Mouse (Mus musculus) limb, embryonic 14.5 days (tissue): ENCODE measurements around the gene Rpl18a. TPM values are rescaled to one million over a fixed set of nuclear protein-coding genes. Genes with fewer than 3 reads are reported as not detected.

Experiments
- ATAC-seq: fragments of 200-750 bp; cut with Nextera tagmentation; 2 replicates; pipeline ENCODE4 v1.8.0; 2017; ENCODE audit warnings: low read depth, moderate number of reproducible peaks, moderate TSS enrichment; ENCODE audit not compliant: low FRiP score
- DNase-seq: peaks from one replicate; pipeline ENCODE4 v3.0.0-alpha.2; 2015; ENCODE audit warnings: low spot score
- H3K27ac ChIP-seq: fragments of 300-500 bp; sonication (generic); replicated peaks from 2 replicates; pipeline ENCODE4 v1.5.1; 2014; ENCODE audit warnings: low read depth, mild to moderate bottlenecking, low read length, moderate library complexity, mixed read lengths
- H3K27me3 ChIP-seq: fragments of 300-500 bp; sonication (generic); 2 replicates; pipeline ENCODE4 v1.6.1; 2014; ENCODE audit warnings: low read length, mixed read lengths; ENCODE audit not compliant: control insufficient read depth, insufficient read depth
- H3K36me3 ChIP-seq: fragments of 300-500 bp; sonication (generic); 2 replicates; pipeline ENCODE4 v1.6.1; 2014; ENCODE audit warnings: mild to moderate bottlenecking, low read length, moderate library complexity, mixed read lengths; ENCODE audit not compliant: control insufficient read depth, insufficient read depth
- H3K4me1 ChIP-seq: fragments of 300-500 bp; sonication (generic); 2 replicates; pipeline ENCODE4 v1.6.1; 2014; ENCODE audit warnings: antibody characterized with exemption, low read length, mixed read lengths; ENCODE audit not compliant: control insufficient read depth, insufficient read depth
- H3K4me2 ChIP-seq: fragments of 300-500 bp; sonication (generic); replicated peaks from 2 replicates; pipeline ENCODE4 v1.6.1; 2014; ENCODE audit warnings: low read depth, mild to moderate bottlenecking, low read length, moderate library complexity; ENCODE audit not compliant: severe bottlenecking
- H3K4me3 ChIP-seq: fragments of 300-500 bp; sonication (generic); replicated peaks from 2 replicates; pipeline ENCODE4 v1.5.1; 2014; ENCODE audit warnings: low read length
- H3K9ac ChIP-seq: fragments of 300-500 bp; sonication (generic); 2 replicates; pipeline ENCODE4 v1.6.1; 2014; ENCODE audit warnings: mild to moderate bottlenecking, low read depth, low read length, moderate library complexity; ENCODE audit not compliant: severe bottlenecking
- H3K9me3 ChIP-seq: fragments of 300-500 bp; sonication (generic); 2 replicates; pipeline ENCODE4 v1.6.1; 2016; ENCODE audit warnings: low read length; ENCODE audit not compliant: control insufficient read depth
- POLR2A ChIP-seq: fragments of 200-500 bp; IDR thresholded peaks from 2 replicates; pipeline ENCODE4 v1.8.0; 2012; ENCODE audit warnings: inconsistent platforms, mild to moderate bottlenecking, moderate library complexity, borderline replicate concordance; ENCODE audit not compliant: insufficient read depth, insufficient read length; ENCODE audit errors: extremely low read depth
- WGBS: fragments of 180-500 bp; shearing (Covaris S2); extraction: QIAGEN DNeasy Blood & Tissue Kit; methylation state at CpG from one replicate; pipeline ENCODE4 v1.1.7; 2014; 5-methylcytosine and 5-hydroxymethylcytosine counted together
- polyA plus RNA-seq, 2 experiments: library from polyadenylated mRNA; depleted of rRNA in 1 of 2; stranded (reverse) in 1 of 2; unstranded in 1 of 2; fragments of >200 nt; fragmentation: Nextera tagmentation in 1 of 2; extraction: Ambion mirVana in 1 of 2; gene quantifications; 2 replicates each; pipeline versions ENCODE4 v1.2.1 to v1.2.3; 2012 to 2014

Rpl18a gene
- polyA plus RNA-seq, 2 experiments = 5,343 to 5,809 TPM

DNA sequence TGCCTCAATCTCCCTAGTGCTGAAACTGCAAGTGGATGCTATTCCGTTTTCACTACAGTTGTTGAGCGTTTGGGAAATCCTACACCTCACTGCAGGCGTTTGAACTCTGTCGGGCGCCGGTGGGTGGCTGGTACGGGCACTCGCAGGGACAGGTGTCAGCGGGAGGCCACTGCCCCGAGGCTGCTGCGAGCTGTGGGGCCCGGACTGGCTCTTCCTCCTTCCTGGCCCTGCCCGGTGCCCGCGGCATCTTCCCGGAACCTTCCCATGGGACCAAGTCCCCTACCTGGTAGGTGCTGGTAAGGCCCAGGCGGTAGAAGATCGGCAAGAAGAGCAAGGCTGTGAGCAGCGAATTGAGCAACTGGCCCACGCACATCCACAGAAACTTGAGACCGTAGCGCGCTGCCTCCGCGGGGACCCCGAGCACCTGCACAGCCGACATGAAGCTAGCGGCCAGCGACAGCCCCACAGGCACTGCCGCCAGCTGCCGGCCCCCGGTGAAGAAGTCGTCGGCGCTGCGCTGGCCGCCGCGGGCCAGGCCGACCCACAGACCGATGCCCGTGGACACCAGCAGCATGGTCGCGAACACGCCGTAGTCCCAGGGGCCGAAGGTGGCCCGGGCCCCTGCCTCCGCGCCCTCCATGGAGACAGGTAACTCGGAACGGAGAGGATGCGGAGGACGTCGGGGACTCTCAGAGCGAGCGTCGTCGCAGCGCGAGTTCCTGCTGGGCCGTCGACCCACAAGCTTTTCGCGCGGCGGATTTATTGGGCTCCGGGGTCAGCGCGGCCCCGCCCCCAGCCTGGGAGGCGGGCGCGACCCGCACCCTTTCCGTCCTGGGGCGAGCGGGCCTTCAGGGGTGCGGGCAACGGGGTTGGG lies 5.0 kb downstream of the Rpl18a start, which contains the start of gene Slc5a5:
TSS of gene Slc5a5 (minus strand) at position 736 of the 874 bp plus-strand sequence.
- DNase-seq (no peak), ATAC-seq (no peak)
- Histone ChIP-seq H3K27ac (no peak within 1 kb of the TSS), H3K9ac (peak within 1 kb of the TSS; percentile 36), H3K27me3 (peaks cover 33% of the 10 kb centered on the region), H3K4me1 (peaks cover 6% of the 10 kb centered on the region), H3K4me3 (peak within 1 kb of the TSS; percentile 31), H3K36me3 (peaks cover 30% of the 10 kb centered on the region), H3K9me3 (no peaks in the 10 kb centered on the region), H3K4me2 (peak within 1 kb of the TSS; percentile 47)
- no peak for TF ChIP-seq POLR2A
- WGBS = 2% methylated on average over 69 of the region's 80 CpGs

DNA sequence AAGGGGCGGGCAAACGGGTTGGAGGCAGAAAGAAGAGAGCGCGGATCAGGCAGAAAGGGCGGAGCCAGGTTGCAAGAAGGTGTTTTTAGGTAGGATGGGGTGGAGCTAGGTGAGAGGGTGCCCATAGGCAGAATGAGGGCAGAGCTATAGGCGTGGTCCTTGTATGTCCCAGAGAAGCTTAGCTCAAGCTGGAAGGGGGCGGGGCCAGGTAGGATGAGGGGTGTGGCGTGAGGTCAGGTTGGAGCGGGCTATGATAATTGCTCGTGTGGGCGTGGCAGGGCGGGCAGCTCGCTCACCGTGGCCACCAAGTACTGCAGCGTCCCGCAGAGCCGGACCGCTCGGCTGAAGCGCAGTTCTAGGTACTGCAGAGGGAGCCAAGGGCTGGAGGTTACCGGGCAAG lies 5.9 kb downstream of the Rpl18a start:
- H3K27me3 ChIP-seq = peaks cover 33% of the 10 kb centered on the region
- H3K4me3 ChIP-seq = peak overlapping the region; percentile 31; the same call in 1 of the 2 replicates
- WGBS = 4% methylated on average over 21 of the region's 21 CpGs

DNA sequence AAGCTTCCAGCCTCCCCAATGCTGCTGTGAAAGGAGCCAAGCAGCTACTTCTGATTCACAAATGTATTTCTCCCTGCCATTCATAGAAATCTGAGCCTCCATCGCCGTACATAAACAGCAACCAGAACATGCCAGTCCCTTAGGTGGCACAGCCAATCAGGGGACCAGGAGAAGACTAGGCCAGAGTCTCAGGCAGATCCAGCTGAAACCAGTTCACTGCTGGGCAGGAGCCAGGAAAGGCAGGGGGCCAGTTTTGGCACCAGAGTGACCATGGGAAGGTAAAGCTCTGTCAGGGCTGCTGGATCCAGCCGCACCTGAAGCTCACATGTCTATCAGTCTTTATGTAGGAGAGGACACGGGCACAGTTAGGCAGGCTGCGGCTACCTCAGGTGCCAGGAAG lies 6.6 kb downstream of the Rpl18a start:
- 88% methylated on average over 5 of the region's 5 CpGs for WGBS
- DNase-seq (no peak), ATAC-seq (no peak)
- H3K27ac ChIP-seq = no peak overlapping the region
- H3K9ac ChIP-seq = no peak overlapping the region
- H3K4me2 ChIP-seq = no peak overlapping the region
- no peak for TF ChIP-seq POLR2A
- H3K27me3 ChIP-seq = peaks cover 33% of the 10 kb centered on the region
- H3K36me3 ChIP-seq = peaks cover 27% of the 10 kb centered on the region
- H3K4me3 ChIP-seq = no peak overlapping the region
- H3K9me3 ChIP-seq = no peaks in the 10 kb centered on the region
- H3K4me1 ChIP-seq = peaks cover 3% of the 10 kb centered on the region; the same call in 1 of the 2 replicates

More for the DNA sequence above, 5.9 kb downstream of the Rpl18a start:
- H3K4me1 ChIP-seq = peaks cover 6% of the 10 kb centered on the region
- H3K27ac ChIP-seq = no peak overlapping the region
- ATAC-seq (no peak), DNase-seq (no peak)
- H3K4me2 ChIP-seq = no peak overlapping the region
- TF ChIP-seq POLR2A = no peak
- H3K9ac ChIP-seq = no peak overlapping the region
- H3K9me3 ChIP-seq = no peaks in the 10 kb centered on the region
- peaks cover 30% of the 10 kb centered on the region for H3K36me3 ChIP-seq

DNA sequence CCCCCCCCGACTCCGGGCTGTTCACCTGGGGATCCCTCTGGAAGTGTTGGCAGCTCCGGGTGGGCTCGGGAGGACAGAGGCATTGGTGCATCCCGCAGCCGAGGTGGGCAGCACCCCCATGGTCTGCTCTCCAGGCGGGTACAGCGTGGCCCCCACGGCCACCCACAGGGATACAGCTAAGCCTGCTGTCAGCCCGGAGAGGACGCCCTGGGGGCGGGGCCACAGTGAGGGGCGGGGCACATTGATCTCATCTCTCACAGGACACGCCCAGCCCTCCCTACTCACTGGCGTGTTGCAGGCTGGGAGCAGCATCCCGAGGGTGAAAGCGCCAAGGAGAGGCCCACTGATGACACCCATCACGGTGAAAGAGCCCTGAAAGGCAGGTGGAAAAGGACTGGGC lies 9.5 kb downstream of the Rpl18a start:
- ATAC-seq (no peak), DNase-seq (no peak)
- H3K27me3 ChIP-seq = peaks cover 22% of the 10 kb centered on the region
- no peak overlapping the region for H3K4me3 ChIP-seq
- no peaks in the 10 kb centered on the region for H3K9me3 ChIP-seq
- no peak overlapping the region for H3K27ac ChIP-seq
- no peak overlapping the region for H3K9ac ChIP-seq
- H3K36me3 ChIP-seq = no peaks in the 10 kb centered on the region
- TF ChIP-seq POLR2A = no peak
- WGBS = 3% methylated on average over 12 of the region's 18 CpGs
- no peak overlapping the region for H3K4me2 ChIP-seq
- H3K4me1 ChIP-seq = peaks cover 3% of the 10 kb centered on the region; the same call in 1 of the 2 replicates

DNA sequence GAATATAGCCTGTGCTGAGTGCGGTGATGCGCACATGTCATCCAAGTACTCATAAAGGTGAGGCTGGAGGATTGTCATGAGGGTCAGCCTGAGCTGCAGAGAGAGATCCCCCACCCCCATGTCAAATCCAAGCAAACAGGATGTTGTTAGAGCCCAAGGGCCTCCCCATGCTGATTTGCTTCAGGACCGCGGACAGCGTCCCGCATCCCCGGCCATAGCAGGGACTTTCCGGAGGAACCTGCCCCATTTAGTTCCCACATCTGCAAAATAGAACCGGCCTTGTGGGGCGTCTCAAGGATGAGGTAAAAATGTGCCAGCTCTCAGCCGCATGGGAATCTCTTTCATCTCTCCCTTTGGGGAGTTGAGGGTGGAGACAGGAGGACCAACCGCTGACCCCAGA lies 11.6 kb downstream of the Rpl18a start:
- H3K4me3 ChIP-seq = no peak overlapping the region
- no peaks in the 10 kb centered on the region for H3K9me3 ChIP-seq
- WGBS = 16% methylated on average over 12 of the region's 12 CpGs
- peak; percentile 60 for DNase-seq
- no peak for TF ChIP-seq POLR2A
- no peak for ATAC-seq
- H3K27ac ChIP-seq = no peak overlapping the region
- H3K4me1 ChIP-seq = peaks cover 2% of the 10 kb centered on the region; the same call in 1 of the 2 replicates
- H3K4me2 ChIP-seq = no peak overlapping the region
- 0 out of 2 replicates have a peak, but pooled peaks cover 2% of the 10 kb centered on the region for H3K27me3 ChIP-seq
- H3K36me3 ChIP-seq = no peaks in the 10 kb centered on the region
- H3K9ac ChIP-seq = no peak overlapping the region
